Mouse (Mus musculus): ENCODE results near the gene Ppa2. TPM values are rescaled to one million over a fixed set of nuclear protein-coding genes. Genes with fewer than 3 reads are reported as not detected.

Gene Ppa2
- polyA plus RNA-seq, 1 experiment from 2014 or later, result 94.2 TPM

DNA sequence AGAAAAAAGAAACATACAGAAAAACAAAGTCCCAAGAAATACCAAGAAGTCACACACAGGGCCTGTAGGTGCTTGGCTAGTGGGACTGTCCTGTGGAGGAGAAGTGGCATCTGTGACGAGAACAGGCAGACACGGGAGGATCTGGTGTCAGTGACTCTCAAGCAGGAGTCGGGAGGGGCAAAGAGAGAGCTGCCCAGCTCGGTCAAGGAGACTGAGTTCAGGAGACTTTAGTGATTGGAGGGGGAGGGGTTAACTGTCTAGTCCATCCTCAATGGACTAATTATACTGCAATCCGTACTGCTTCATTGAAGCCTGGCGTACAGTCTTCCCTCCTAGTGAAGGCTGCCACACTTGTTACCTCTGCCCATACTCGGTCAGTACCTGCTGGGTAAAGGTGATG lies 77.4 kb downstream of the Ppa2 start:
- H3K9ac ChIP-seq (replicated peaks; ENCODE audit: low read length), result no peak overlapping the region
- no peaks in the 10 kb centered on the region for H3K27me3 ChIP-seq (ENCODE audit: control insufficient read depth, insufficient read depth, low read length)
- H3K9me3 ChIP-seq (ENCODE audit: control insufficient read depth, low read length), result no peaks in the 10 kb centered on the region
- DNase-seq (no peak), ATAC-seq (ENCODE audit: low FRiP score, low TSS enrichment) (no peak; the same call in 1 of the 2 replicates)
- H3K27ac ChIP-seq (replicated peaks; ENCODE audit: low read depth, low read length), result no peak overlapping the region
- no peaks in the 10 kb centered on the region for H3K4me1 ChIP-seq (ENCODE audit: control insufficient read depth, insufficient read depth, low read length)
- no peak overlapping the region for H3K4me2 ChIP-seq (ENCODE audit: low read length)
- H3K4me3 ChIP-seq (replicated peaks; ENCODE audit: low read depth, low read length), result no peak overlapping the region
- no peaks in the 10 kb centered on the region for H3K36me3 ChIP-seq (ENCODE audit: control insufficient read depth, insufficient read depth, low read length)
- 73% methylated on average over 7 of the region's 7 CpGs for WGBS

- H3K4me1 ChIP-seq (ENCODE audit: control insufficient read depth, insufficient read depth, low read length), result no peaks in the 10 kb centered on the region
- no peak overlapping the region for H3K4me2 ChIP-seq (ENCODE audit: low read length)
- WGBS, result 92% methylated on average over 10 of the region's 10 CpGs
- no peaks in the 10 kb centered on the region for H3K9me3 ChIP-seq (ENCODE audit: control insufficient read depth, low read length)
- no peaks in the 10 kb centered on the region for H3K27me3 ChIP-seq (ENCODE audit: control insufficient read depth, insufficient read depth, low read length)
- H3K9ac ChIP-seq (replicated peaks; ENCODE audit: low read length), result no peak overlapping the region
- no peaks in the 10 kb centered on the region for H3K36me3 ChIP-seq (ENCODE audit: control insufficient read depth, insufficient read depth, low read length)
- H3K27ac ChIP-seq (replicated peaks; ENCODE audit: low read depth, low read length), result no peak overlapping the region
- ATAC-seq (ENCODE audit: low FRiP score, low TSS enrichment) (no peak), DNase-seq (no peak)
- H3K4me3 ChIP-seq (replicated peaks; ENCODE audit: low read depth, low read length), result no peak overlapping the region
These were observed 80.0 kb downstream of the Ppa2 start for GRCm38 (mm10) chr3:133389803-133390387.

- 87% methylated on average over 2 of the region's 2 CpGs for WGBS
- H3K27me3 ChIP-seq (ENCODE audit: control insufficient read depth, insufficient read depth, low read length), result no peaks in the 10 kb centered on the region
- ATAC-seq (ENCODE audit: low FRiP score, low TSS enrichment), result no peak
- no peak overlapping the region for H3K9ac ChIP-seq (replicated peaks; ENCODE audit: low read length)
- no peak overlapping the region for H3K4me2 ChIP-seq (ENCODE audit: low read length)
- H3K27ac ChIP-seq (replicated peaks; ENCODE audit: low read depth, low read length), result no peak overlapping the region
- H3K9me3 ChIP-seq (ENCODE audit: control insufficient read depth, low read length), result no peaks in the 10 kb centered on the region
- no peaks in the 10 kb centered on the region for H3K4me1 ChIP-seq (ENCODE audit: control insufficient read depth, insufficient read depth, low read length)
- H3K4me3 ChIP-seq (replicated peaks; ENCODE audit: low read depth, low read length), result no peak overlapping the region
- DNase-seq, result no peak
- H3K36me3 ChIP-seq (ENCODE audit: control insufficient read depth, insufficient read depth, low read length), result no peaks in the 10 kb centered on the region
These were observed 84.6 kb downstream of the Ppa2 start for GRCm38 (mm10) chr3:133394531-133394930.

GRCm38 (mm10) chr3:133403849-133404248 lies 93.9 kb downstream of the Ppa2 start:
- Histone ChIP-seq H3K4me3 (replicated peaks; ENCODE audit: low read depth, low read length) (no peak overlapping the region), H3K27me3 (ENCODE audit: control insufficient read depth, insufficient read depth, low read length) (no peaks in the 10 kb centered on the region), H3K36me3 (ENCODE audit: control insufficient read depth, insufficient read depth, low read length) (no peaks in the 10 kb centered on the region), H3K9ac (replicated peaks; ENCODE audit: low read length) (no peak overlapping the region), H3K9me3 (ENCODE audit: control insufficient read depth, low read length) (no peaks in the 10 kb centered on the region), H3K27ac (replicated peaks; ENCODE audit: low read depth, low read length) (no peak overlapping the region), H3K4me2 (ENCODE audit: low read length) (no peak overlapping the region), H3K4me1 (ENCODE audit: control insufficient read depth, insufficient read depth, low read length) (no peaks in the 10 kb centered on the region)
- ATAC-seq (ENCODE audit: low FRiP score, low TSS enrichment) (no peak), DNase-seq (no peak)
- WGBS, result 87% methylated on average over 4 of the region's 4 CpGs

DNA sequence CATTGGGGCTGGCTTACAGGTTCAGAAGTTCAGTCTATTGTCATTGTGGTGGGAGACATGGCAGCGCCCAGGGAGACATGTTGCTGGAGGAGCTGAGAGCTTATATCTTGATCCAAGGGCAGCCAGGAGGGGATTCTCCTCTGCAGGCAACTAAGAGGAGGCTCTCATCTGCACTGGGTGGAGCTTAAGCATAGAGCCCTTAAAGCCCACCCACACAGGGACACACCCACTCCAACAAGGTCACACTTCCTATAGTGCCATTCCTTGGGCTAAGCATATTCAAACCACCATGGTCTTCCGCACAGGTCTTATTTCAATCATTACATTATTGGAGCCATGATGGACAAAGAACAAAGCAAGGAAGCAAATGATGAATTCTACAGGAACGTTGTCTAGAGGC lies 95.7 kb downstream of the Ppa2 start:
- no peak overlapping the region for H3K9ac ChIP-seq (replicated peaks; ENCODE audit: low read length)
- 89% methylated on average over 3 of the region's 3 CpGs for WGBS
- H3K4me1 ChIP-seq (ENCODE audit: control insufficient read depth, insufficient read depth, low read length), result no peaks in the 10 kb centered on the region
- no peaks in the 10 kb centered on the region for H3K36me3 ChIP-seq (ENCODE audit: control insufficient read depth, insufficient read depth, low read length)
- H3K9me3 ChIP-seq (ENCODE audit: control insufficient read depth, low read length), result no peaks in the 10 kb centered on the region
- no peak overlapping the region for H3K27ac ChIP-seq (replicated peaks; ENCODE audit: low read depth, low read length)
- no peak for DNase-seq
- H3K4me3 ChIP-seq (replicated peaks; ENCODE audit: low read depth, low read length), result no peak overlapping the region
- H3K27me3 ChIP-seq (ENCODE audit: control insufficient read depth, insufficient read depth, low read length), result no peaks in the 10 kb centered on the region
- ATAC-seq (ENCODE audit: low FRiP score, low TSS enrichment), result no peak
- no peak overlapping the region for H3K4me2 ChIP-seq (ENCODE audit: low read length)

- no peaks in the 10 kb centered on the region for H3K4me1 ChIP-seq (ENCODE audit: control insufficient read depth, insufficient read depth, low read length)
- H3K4me3 ChIP-seq (replicated peaks; ENCODE audit: low read depth, low read length), result no peak overlapping the region
- H3K27me3 ChIP-seq (ENCODE audit: control insufficient read depth, insufficient read depth, low read length), result no peaks in the 10 kb centered on the region
- H3K9ac ChIP-seq (replicated peaks; ENCODE audit: low read length), result no peak overlapping the region
- WGBS, result 92% methylated on average over 5 of the region's 5 CpGs
- ATAC-seq (ENCODE audit: low FRiP score, low TSS enrichment), result no peak
- no peaks in the 10 kb centered on the region for H3K9me3 ChIP-seq (ENCODE audit: control insufficient read depth, low read length)
- H3K4me2 ChIP-seq (ENCODE audit: low read length), result no peak overlapping the region
- H3K36me3 ChIP-seq (ENCODE audit: control insufficient read depth, insufficient read depth, low read length), result no peaks in the 10 kb centered on the region
- no peak for DNase-seq
- H3K27ac ChIP-seq (replicated peaks; ENCODE audit: low read depth, low read length), result no peak overlapping the region
These were observed 96.3 kb downstream of the Ppa2 start for GRCm38 (mm10) chr3:133406248-133406647.

GRCm38 (mm10) chr3:133411123-133411675 lies 101.3 kb downstream of the Ppa2 start:
- no peaks in the 10 kb centered on the region for H3K9me3 ChIP-seq (ENCODE audit: control insufficient read depth, low read length)
- no peaks in the 10 kb centered on the region for H3K36me3 ChIP-seq (ENCODE audit: control insufficient read depth, insufficient read depth, low read length)
- no peak overlapping the region for H3K4me3 ChIP-seq (replicated peaks; ENCODE audit: low read depth, low read length)
- DNase-seq (no peak), ATAC-seq (ENCODE audit: low FRiP score, low TSS enrichment) (no peak)
- H3K27ac ChIP-seq (replicated peaks; ENCODE audit: low read depth, low read length), result no peak overlapping the region
- no peaks in the 10 kb centered on the region for H3K27me3 ChIP-seq (ENCODE audit: control insufficient read depth, insufficient read depth, low read length)
- H3K4me2 ChIP-seq (ENCODE audit: low read length), result no peak overlapping the region
- H3K9ac ChIP-seq (replicated peaks; ENCODE audit: low read length), result no peak overlapping the region
- H3K4me1 ChIP-seq (ENCODE audit: control insufficient read depth, insufficient read depth, low read length), result no peaks in the 10 kb centered on the region
- WGBS, result 82% methylated on average over 4 of the region's 4 CpGs

- H3K9ac ChIP-seq (replicated peaks; ENCODE audit: low read length), result no peak overlapping the region
- no peaks in the 10 kb centered on the region for H3K27me3 ChIP-seq (ENCODE audit: control insufficient read depth, insufficient read depth, low read length)
- no peak for DNase-seq
- H3K27ac ChIP-seq (replicated peaks; ENCODE audit: low read depth, low read length), result no peak overlapping the region
- H3K4me3 ChIP-seq (replicated peaks; ENCODE audit: low read depth, low read length), result no peak overlapping the region
- H3K4me1 ChIP-seq (ENCODE audit: control insufficient read depth, insufficient read depth, low read length), result no peaks in the 10 kb centered on the region
- H3K4me2 ChIP-seq (ENCODE audit: low read length), result no peak overlapping the region
- 97% methylated on average over 8 of the region's 8 CpGs for WGBS
- no peaks in the 10 kb centered on the region for H3K36me3 ChIP-seq (ENCODE audit: control insufficient read depth, insufficient read depth, low read length)
- H3K9me3 ChIP-seq (ENCODE audit: control insufficient read depth, low read length), result no peaks in the 10 kb centered on the region
- no peak for ATAC-seq (ENCODE audit: low FRiP score, low TSS enrichment)
These were observed 101.9 kb downstream of the Ppa2 start for GRCm38 (mm10) chr3:133411768-133412167.

- Histone ChIP-seq H3K9me3 (ENCODE audit: control insufficient read depth, low read length) (no peaks in the 10 kb centered on the region), H3K4me3 (replicated peaks; ENCODE audit: low read depth, low read length) (no peak overlapping the region), H3K36me3 (ENCODE audit: control insufficient read depth, insufficient read depth, low read length) (no peaks in the 10 kb centered on the region), H3K4me1 (ENCODE audit: control insufficient read depth, insufficient read depth, low read length) (no peaks in the 10 kb centered on the region), H3K27me3 (ENCODE audit: control insufficient read depth, insufficient read depth, low read length) (no peaks in the 10 kb centered on the region), H3K27ac (replicated peaks; ENCODE audit: low read depth, low read length) (no peak overlapping the region), H3K4me2 (ENCODE audit: low read length) (no peak overlapping the region), H3K9ac (replicated peaks; ENCODE audit: low read length) (no peak overlapping the region)
- 86% methylated on average over 4 of the region's 4 CpGs for WGBS
- DNase-seq (no peak), ATAC-seq (ENCODE audit: low FRiP score, low TSS enrichment) (no peak)
These were observed 104.8 kb downstream of the Ppa2 start for GRCm38 (mm10) chr3:133414747-133415146.

Measured in midbrain, embryonic 14.5 days (tissue).